Mouse (Mus musculus) spleen, adult 2 months (tissue): ENCODE measurements at regions not wholly inside any gene's neighbourhood (a gene's known extent, or its start where the extent isn't known, plus 50 kb on each side); places are given as distances from the start of the nearest gene placed in this dataset.

ENCODE experiments used
- CTCF ChIP-seq: fragments of 200-500 bp; IDR thresholded peaks from 2 replicates; pipeline ENCODE4 v1.5.1; 2011; ENCODE audit warnings: mild to moderate bottlenecking, inconsistent platforms; ENCODE audit not compliant: insufficient read depth, insufficient read length, insufficient replicate concordance; ENCODE audit errors: extremely low read depth
- POLR2A ChIP-seq: fragments of 200-500 bp; IDR thresholded peaks from 2 replicates; pipeline ENCODE4 v1.6.1; 2011; ENCODE audit warnings: low read depth, low read length, inconsistent platforms

DNA sequence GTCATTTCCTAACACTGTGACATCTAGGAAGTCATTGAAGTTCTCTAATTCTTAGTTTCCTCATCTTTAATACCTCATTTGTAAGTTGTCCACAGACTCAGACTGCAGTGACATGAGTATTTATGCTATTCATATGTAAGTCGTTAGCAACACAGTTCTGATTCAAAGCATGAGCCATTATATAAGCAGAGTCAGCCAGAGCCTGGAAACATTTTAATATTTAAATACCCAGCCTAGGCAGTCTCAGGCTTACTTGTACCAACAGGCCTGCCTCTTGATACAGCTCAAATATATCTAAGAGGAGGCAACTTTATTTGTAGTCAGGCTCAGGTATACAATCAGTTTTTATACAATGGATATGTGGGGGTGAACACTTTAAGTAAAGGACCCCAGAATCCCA is 534.8 kb upstream of the Gm26657 start:
- TF ChIP-seq CTCF: no peak
- no peak for TF ChIP-seq POLR2A
